Mouse (Mus musculus) hindbrain, embryonic 14.5 days (tissue): ENCODE measurements around the gene Lyg1. TPM values are rescaled to one million over a fixed set of nuclear protein-coding genes. Genes with fewer than 3 reads are reported as not detected.

Experiments
- ATAC-seq: fragments of 200-750 bp; cut with Nextera tagmentation; 2 replicates; pipeline ENCODE4 v1.8.0; 2017; ENCODE audit warnings: moderate number of reproducible peaks, mild to moderate bottlenecking, moderate TSS enrichment, moderate library complexity; ENCODE audit not compliant: low FRiP score
- DNase-seq: peaks from one replicate; pipeline ENCODE4 v3.0.0-alpha.2; 2015; ENCODE audit warnings: low spot score
- H3K27ac ChIP-seq: fragments of 300-500 bp; sonication (generic); 2 replicates; pipeline ENCODE4 v1.5.1; 2014; ENCODE audit warnings: mild to moderate bottlenecking, moderate library complexity
- H3K27me3 ChIP-seq: fragments of 300-500 bp; sonication (generic); 2 replicates; pipeline ENCODE4 v1.6.1; 2014; ENCODE audit warnings: mild to moderate bottlenecking, low read length, mixed read lengths; ENCODE audit not compliant: control insufficient read depth, insufficient read depth
- H3K36me3 ChIP-seq: fragments of 300-500 bp; sonication (generic); replicated peaks from 2 replicates; pipeline ENCODE4 v1.6.1; 2014; ENCODE audit not compliant: control insufficient read depth, insufficient read depth
- H3K4me1 ChIP-seq: fragments of 300-500 bp; sonication (generic); replicated peaks from 2 replicates; pipeline ENCODE4 v1.6.1; 2014; ENCODE audit warnings: antibody characterized with exemption, low read length, mixed read lengths; ENCODE audit not compliant: control insufficient read depth, insufficient read depth
- H3K4me2 ChIP-seq: fragments of 300-500 bp; sonication (generic); replicated peaks from 2 replicates; pipeline ENCODE4 v1.6.1; 2014; ENCODE audit warnings: mild to moderate bottlenecking, moderate library complexity
- H3K4me3 ChIP-seq: fragments of 300-500 bp; sonication (generic); replicated peaks from 2 replicates; pipeline ENCODE4 v1.5.1; 2014; ENCODE audit warnings: mild to moderate bottlenecking, low read length
- H3K9ac ChIP-seq: fragments of 300-500 bp; sonication (generic); 2 replicates; pipeline ENCODE4 v1.6.1; 2014
- H3K9me3 ChIP-seq: fragments of 300-500 bp; sonication (generic); 2 replicates; pipeline ENCODE4 v1.6.1; 2016; ENCODE audit warnings: low read length; ENCODE audit not compliant: control insufficient read depth
- WGBS: fragments of 180-500 bp; shearing (Covaris S2); extraction: QIAGEN DNeasy Blood & Tissue Kit; methylation state at CpG from one replicate; pipeline ENCODE4 v1.1.7; 2014; 5-methylcytosine and 5-hydroxymethylcytosine counted together
- polyA plus RNA-seq: library from polyadenylated mRNA; unstranded; fragments of >200 nt; fragmentation: Nextera tagmentation; extraction: Ambion mirVana; gene quantifications from 2 replicates; pipeline ENCODE4 v1.2.1, GENCODE M21; 2014

Lyg1 gene
- polyA plus RNA-seq, 1 experiment from 2014 or later: not detected

DNA sequence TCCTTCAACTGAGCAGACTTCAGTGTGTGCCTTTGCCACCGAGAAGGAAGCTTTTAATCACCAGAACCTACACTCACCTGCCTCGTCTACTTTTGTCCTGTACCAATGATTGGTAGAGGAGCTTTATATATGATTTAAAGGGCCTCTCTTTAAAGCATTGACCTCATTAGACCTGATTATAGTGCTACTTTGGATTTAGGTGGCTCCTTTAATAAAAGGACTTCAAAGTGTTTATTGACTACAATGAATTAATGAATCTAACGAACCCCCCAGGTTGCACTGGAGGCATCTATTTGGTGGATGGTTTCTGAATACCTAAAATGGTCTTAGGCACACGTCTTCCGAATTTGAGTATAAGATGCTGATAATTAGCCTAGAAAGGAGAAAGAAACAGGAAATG is 41.2 kb downstream of the Lyg1 start, which contains the start of gene Lyg2:
Lyg2 (minus strand) TSS at position 101 of the 400 bp plus-strand sequence.
- Histone ChIP-seq H3K27me3 (no peaks in the 10 kb centered on the region), H3K9ac (no peak within 1 kb of the TSS)
- 80% methylated on average over 5 of the region's 5 CpGs for WGBS

DNA sequence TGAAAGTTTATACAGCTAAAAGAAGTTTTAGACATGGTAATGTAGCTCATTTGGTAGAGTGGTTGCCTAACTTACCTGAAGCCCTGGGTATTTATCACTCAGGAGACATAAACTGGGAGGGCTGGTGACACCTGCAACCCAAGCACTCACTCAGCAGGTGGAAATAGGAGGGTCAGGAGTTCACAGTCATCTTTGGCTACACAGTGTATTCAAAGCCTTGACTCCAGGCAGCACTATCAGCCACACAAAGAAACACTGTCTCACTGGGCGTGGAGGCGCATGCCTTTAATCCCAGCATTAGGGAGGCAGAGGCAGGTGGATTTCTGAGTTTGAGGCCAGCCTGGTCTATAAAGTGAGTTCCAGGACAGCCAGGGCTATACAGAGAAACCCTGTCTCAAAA is 44.8 kb downstream of the Lyg1 start:
- Histone ChIP-seq H3K27me3 (no peaks in the 10 kb centered on the region), H3K4me3 (no peak overlapping the region), H3K4me2 (no peak overlapping the region), H3K4me1 (no peaks in the 10 kb centered on the region), H3K27ac (no peak overlapping the region), H3K9me3 (no peaks in the 10 kb centered on the region), H3K36me3 (no peaks in the 10 kb centered on the region), H3K9ac (no peak overlapping the region)
- WGBS: 81% methylated on average over 2 of the region's 2 CpGs
- DNase-seq (no peak), ATAC-seq (no peak)

More for the DNA sequence above, 41.2 kb downstream of the Lyg1 start, which contains the start of gene Lyg2:
- H3K9me3 ChIP-seq: no peaks in the 10 kb centered on the region
- no peak for DNase-seq
- no peaks in the 10 kb centered on the region for H3K36me3 ChIP-seq
- no peak within 1 kb of the TSS for H3K27ac ChIP-seq
- H3K4me2 ChIP-seq: no peak within 1 kb of the TSS
- ATAC-seq: no peak
- H3K4me1 ChIP-seq: no peaks in the 10 kb centered on the region
- no peak within 1 kb of the TSS for H3K4me3 ChIP-seq

GRCm38 (mm10) chr1:37903178-37903577 is 54.4 kb downstream of the Lyg1 start:
- no peaks in the 10 kb centered on the region for H3K27me3 ChIP-seq
- H3K4me1 ChIP-seq: no peaks in the 10 kb centered on the region
- ATAC-seq (no peak), DNase-seq (no peak)
- 42% methylated on average over 6 of the region's 6 CpGs for WGBS
- H3K27ac ChIP-seq: no peak overlapping the region
- H3K4me2 ChIP-seq: no peak overlapping the region
- H3K9ac ChIP-seq: no peak overlapping the region
- H3K4me3 ChIP-seq: no peak overlapping the region
- H3K9me3 ChIP-seq: no peaks in the 10 kb centered on the region
- H3K36me3 ChIP-seq: peaks cover 20% of the 10 kb centered on the region

DNA sequence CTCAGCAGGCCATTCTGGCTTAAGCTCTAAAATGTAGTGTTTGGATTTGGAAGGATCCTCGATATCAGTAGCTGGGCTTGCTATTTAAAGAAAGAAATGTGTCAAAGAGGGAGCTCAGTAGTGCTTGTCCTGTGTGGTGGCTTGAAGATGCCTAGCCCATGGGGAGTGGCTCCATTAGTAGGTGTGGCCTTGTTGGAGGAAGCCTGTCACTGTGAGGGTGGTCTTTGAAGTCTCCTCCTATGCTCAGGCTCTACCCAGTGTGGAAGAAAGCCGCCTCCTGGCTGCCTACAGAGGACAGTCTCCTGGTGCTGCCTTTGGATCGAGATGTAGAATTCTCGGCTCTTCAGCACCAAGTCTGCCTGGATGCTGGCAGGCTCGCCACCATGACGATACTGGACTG is 57.3 kb downstream of the Lyg1 start:
- 59% methylated on average over 6 of the region's 6 CpGs for WGBS
- H3K36me3 ChIP-seq: peaks cover 46% of the 10 kb centered on the region
- H3K9ac ChIP-seq: no peak overlapping the region
- DNase-seq (no peak), ATAC-seq (no peak)
- H3K27me3 ChIP-seq: no peaks in the 10 kb centered on the region
- H3K9me3 ChIP-seq: no peaks in the 10 kb centered on the region
- no peak overlapping the region for H3K27ac ChIP-seq
- no peaks in the 10 kb centered on the region for H3K4me1 ChIP-seq
- no peak overlapping the region for H3K4me2 ChIP-seq
- H3K4me3 ChIP-seq: no peak overlapping the region

DNA sequence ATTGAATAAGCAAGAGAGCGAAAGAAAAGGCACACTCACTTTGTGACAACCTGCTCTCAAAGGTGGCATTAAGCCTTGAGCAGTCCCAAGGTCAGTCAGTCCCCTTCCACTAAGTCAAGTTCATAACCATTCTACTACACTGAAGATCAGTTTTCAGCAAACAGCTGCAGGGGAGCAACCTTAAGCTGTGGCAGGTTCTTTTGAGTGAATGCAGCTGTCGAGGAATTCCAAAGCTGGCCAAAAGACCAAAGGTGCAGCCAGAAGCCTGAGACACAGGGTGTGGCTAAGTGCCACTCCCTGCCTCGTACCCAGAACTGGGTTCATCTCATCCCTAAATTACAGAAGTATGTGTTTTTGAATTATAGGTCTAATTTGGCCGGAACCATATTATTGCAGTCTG is 57.7 kb downstream of the Lyg1 start:
- Histone ChIP-seq H3K27me3 (no peaks in the 10 kb centered on the region), H3K4me1 (no peaks in the 10 kb centered on the region), H3K4me3 (no peak overlapping the region), H3K9ac (no peak overlapping the region), H3K4me2 (no peak overlapping the region), H3K27ac (no peak overlapping the region), H3K9me3 (no peaks in the 10 kb centered on the region), H3K36me3 (peaks cover 51% of the 10 kb centered on the region)
- 88% methylated on average over 4 of the region's 4 CpGs for WGBS
- no peak for DNase-seq
- ATAC-seq: no peak

Other genes starting within 250 kb of the Lyg1 start
- 2.5 and 3.4 TPM in 2 replicates for gene 2010300C02Rik, start 237.7 kb downstream of the Lyg1 start, polyA plus RNA-seq
- 14.4 and 14.9 TPM in 2 replicates for gene Tsga10, start 91.3 kb downstream of the Lyg1 start, polyA plus RNA-seq
- gene Lipt1, start 86.0 kb downstream of the Lyg1 start, polyA plus RNA-seq: 7.9 and 9.0 TPM in 2 replicates
- 12.5 and 13.7 TPM in 2 replicates for gene Mitd1, start 67.3 kb downstream of the Lyg1 start, polyA plus RNA-seq
- 259 and 310 TPM in 2 replicates for gene Mrpl30, start 67.3 kb downstream of the Lyg1 start, polyA plus RNA-seq
- not detected in 2 replicates for gene Lyg2, start 41.3 kb downstream of the Lyg1 start, polyA plus RNA-seq
- gene Txndc9, start 40.1 kb upstream of the Lyg1 start, polyA plus RNA-seq: 129 and 144 TPM in 2 replicates
- gene Eif5b, start 40.3 kb upstream of the Lyg1 start, polyA plus RNA-seq: 18.7 and 19.6 TPM in 2 replicates
- gene Rev1, start 172.0 kb upstream of the Lyg1 start, polyA plus RNA-seq: 31.1 and 32.6 TPM in 2 replicates